ENCODE assay signal across 7 mouse cellular contexts in genomic region chrX:133947427-133947826, GRCm38 (mm10). TPM values are rescaled to one million over a fixed set of nuclear protein-coding genes. Genes with fewer than 3 reads are reported as not detected.
DNase-seq lines count a peak whose midpoint lies in the region; ATAC-seq and TF ChIP-seq lines count a peak whose summit lies in the region.

No protein-coding gene starts in this region.

- no peak overlapping the region for H3K9ac ChIP-seq in hindbrain, embryonic 11.5 days (ENCODE audit: low read depth, low read length)

- no peaks in the 10 kb centered on the region for H3K4me1 ChIP-seq in E14TG2a.4 (replicated peaks; ENCODE audit: low read depth, low read length)
- no peaks in the 10 kb centered on the region for H3K4me1 ChIP-seq in embryonic facial prominence, embryonic 10.5 days
- H3K4me1 ChIP-seq in hindbrain, embryonic 11.5 days (replicated peaks; ENCODE audit: control insufficient read depth, insufficient read depth, low read length) = no peaks in the 10 kb centered on the region
- H3K4me1 ChIP-seq in lung, adult 2 months (ENCODE audit: control insufficient read depth, insufficient read depth, low read length) = no peaks in the 10 kb centered on the region

- no peak for ATAC-seq in hindbrain, embryonic 11.5 days (ENCODE audit: low FRiP score)

- H3K9me3 ChIP-seq in E14TG2a.4 (ENCODE audit: low read length) = no peaks in the 10 kb centered on the region
- no peaks in the 10 kb centered on the region for H3K9me3 ChIP-seq in embryonic facial prominence, embryonic 10.5 days
- H3K9me3 ChIP-seq in hindbrain, embryonic 11.5 days (ENCODE audit: control insufficient read depth, low read length) = no peaks in the 10 kb centered on the region

- no peak for TF ChIP-seq POLR2A in lung, adult 2 months (IDR thresholded peaks at IDR 0.05; ENCODE audit: borderline replicate concordance, extremely low read depth, low read depth, low read length)

- H3K27me3 ChIP-seq in E14TG2a.4 (ENCODE audit: insufficient read depth, low read length) = no peaks in the 10 kb centered on the region
- peaks cover 66% of the 10 kb centered on the region for H3K27me3 ChIP-seq in embryonic facial prominence, embryonic 10.5 days (replicated peaks; ENCODE audit: low read depth, poor library complexity, severe bottlenecking)
- no peaks in the 10 kb centered on the region; the same call in 1 of the 2 replicates for H3K27me3 ChIP-seq in hindbrain, embryonic 11.5 days (ENCODE audit: control insufficient read depth, insufficient read depth, low read length)

- no peak overlapping the region for H3K4me3 ChIP-seq in E14TG2a.4 (replicated peaks; ENCODE audit: low read length)
- H3K4me3 ChIP-seq in embryonic facial prominence, embryonic 10.5 days = no peak overlapping the region
- H3K4me3 ChIP-seq in hindbrain, embryonic 11.5 days (ENCODE audit: low read depth, low read length) = no peak overlapping the region
- no peak overlapping the region for H3K4me3 ChIP-seq in lung, adult 2 months (replicated peaks; ENCODE audit: extremely low read depth, low read depth, low read length)

- peak; percentile 26 for DNase-seq in adrenal gland, adult 8-10 months
- peak; percentile 42 for DNase-seq in embryonic facial prominence, embryonic 10.5 days (ENCODE audit: low spot score)
- peak; percentile 58 for DNase-seq in hindbrain, embryonic 11.5 days (ENCODE audit: low spot score)
- DNase-seq in layer of hippocampus, adult 8-10 months (ENCODE audit: low spot score in 2 of 2) = peak; percentile 19 to 50
- peak; percentile 17 for DNase-seq in lung, adult 2 months
- DNase-seq in retina, postnatal 1 day = peak; percentile 70

- H3K27ac ChIP-seq in embryonic facial prominence, embryonic 10.5 days (replicated peaks) = no peak overlapping the region
- H3K27ac ChIP-seq in hindbrain, embryonic 11.5 days (ENCODE audit: low read depth, low read length) = no peak overlapping the region

- peak; percentile 39 for TF ChIP-seq CTCF in E14TG2a.4 (conservative IDR thresholded peaks at IDR 0.05; ENCODE audit: low read length)
- peak; percentile 56 for TF ChIP-seq CTCF in lung, adult 2 months (IDR thresholded peaks at IDR 0.05; ENCODE audit: insufficient read depth, low read length)

- 36% methylated on average over 3 of the region's 3 CpGs for WGBS in embryonic facial prominence, embryonic 10.5 days
- 30% methylated on average over 3 of the region's 3 CpGs for WGBS in hindbrain, embryonic 11.5 days
- WGBS in lung, adult 2 months = 38% methylated on average over 3 of the region's 3 CpGs

- H3K36me3 ChIP-seq in E14TG2a.4 (ENCODE audit: insufficient read depth, low read length) = no peaks in the 10 kb centered on the region
- H3K36me3 ChIP-seq in embryonic facial prominence, embryonic 10.5 days (replicated peaks) = no peaks in the 10 kb centered on the region
- no peaks in the 10 kb centered on the region for H3K36me3 ChIP-seq in hindbrain, embryonic 11.5 days (ENCODE audit: control insufficient read depth, insufficient read depth, low read length)

- H3K4me2 ChIP-seq in hindbrain, embryonic 11.5 days (replicated peaks; ENCODE audit: low read depth, low read length) = no peak overlapping the region

RNA-seq across cellular contexts. Expression of gene Sytl4, which starts 34.2 kb away (rescaled TPM):
- 10 to 100 TPM; 15.4 to 23.7 (median 19.6) TPM for total RNA-seq in adrenal gland, adult 8-10 months (2022)
- 1.6 and 1.7 TPM in 2 replicates for polyA plus RNA-seq in embryonic facial prominence, embryonic 10.5 days (2016; fragmentation: Nextera tagmentation; extraction: Ambion mirVana)
- polyA plus RNA-seq in hindbrain, embryonic 11.5 days (2014; fragmentation: Nextera tagmentation; extraction: Ambion mirVana) = 1.8 and 2.5 TPM in 2 replicates
- 1 to 10 TPM in 3 of 4 experiments, under 1 TPM in 1; 0.71 to 2.3 (median 1.3) TPM for total RNA-seq in layer of hippocampus, adult 8-10 months (2022)
- polyA plus RNA-seq in lung, adult 2 months (2012; rRNA removed) = 0.81 and 1.8 TPM in 2 replicates

RNA-seq across cellular contexts. Expression of gene Srpx2, which starts 39.2 kb away (rescaled TPM):
- total RNA-seq in adrenal gland, adult 8-10 months (2022) = 1 to 10 TPM; 2.8 to 8.8 (median 5.1) TPM
- polyA plus RNA-seq in embryonic facial prominence, embryonic 10.5 days (2016; fragmentation: Nextera tagmentation; extraction: Ambion mirVana) = 0.45 and 0.59 TPM in 2 replicates
- 1.0 and 1.4 TPM in 2 replicates for polyA plus RNA-seq in hindbrain, embryonic 11.5 days (2014; fragmentation: Nextera tagmentation; extraction: Ambion mirVana)
- 1 to 10 TPM in 1 of 4 experiments, under 1 TPM in 3; 0.52 to 1.1 (median 0.90) TPM for total RNA-seq in layer of hippocampus, adult 8-10 months (2022)
- polyA plus RNA-seq in lung, adult 2 months (2012; rRNA removed) = 6.1 and 9.4 TPM in 2 replicates

RNA-seq across cellular contexts. Expression of gene Tspan6, which starts 49.2 kb away (rescaled TPM):
- total RNA-seq in adrenal gland, adult 8-10 months (2022) = 10 to 100 TPM; 25.8 to 52.3 (median 37.4) TPM
- 198 and 205 TPM in 2 replicates for polyA plus RNA-seq in embryonic facial prominence, embryonic 10.5 days (2016; fragmentation: Nextera tagmentation; extraction: Ambion mirVana)
- polyA plus RNA-seq in hindbrain, embryonic 11.5 days (2014; fragmentation: Nextera tagmentation; extraction: Ambion mirVana) = 218 and 224 TPM in 2 replicates
- 10 to 100 TPM; 15.2 to 18.1 (median 16.2) TPM for total RNA-seq in layer of hippocampus, adult 8-10 months (2022)
- 3.4 and 6.6 TPM in 2 replicates for polyA plus RNA-seq in lung, adult 2 months (2012; rRNA removed)

Comparison
In these comparisons a context has a peak if more than half of its experiments do, and no peak if none do; other contexts are left out.
1. DNase-seq: peak in every context shown above with its lines; median percentile 70 in retina, postnatal 1 day; 58 in hindbrain, embryonic 11.5 days; 42 in embryonic facial prominence, embryonic 10.5 days; 34 in layer of hippocampus, adult 8-10 months; 26 in adrenal gland, adult 8-10 months; 17 in lung, adult 2 months.
2. RNA of gene Tspan6, which starts 49.2 kb away (polyA plus RNA-seq): 218 to 224 TPM in hindbrain, embryonic 11.5 days and 198 to 205 TPM in embryonic facial prominence, embryonic 10.5 days; 3.4 to 6.6 TPM in lung, adult 2 months; every median in the first group is over 10 times any median in the second.